Comparison of ENCODE assay signal across 18 mouse cellular contexts in genomic region chr7:141590959-141591358, GRCm38 (mm10).
"Had no signal": no experiment of that assay in that cellular context is flagged by ENCODE, and none has a peak within 500 bp of the region (broad histone marks: within the 10 kb centered on the region; RNA-seq: fewer than 3 reads in every experiment).

No protein-coding gene starts in this region.

- H3K27me3 ChIP-seq: neural tube, embryonic 13.5 days; neural tube, embryonic 15.5 days had no signal

- H3K27ac ChIP-seq: midbrain, embryonic 10.5 days; neural tube, embryonic 13.5 days; neural tube, embryonic 15.5 days had no signal

- DNase-seq: lung, adult 18-20 months; lung, embryonic 14.5 days; lung, postnatal 10 days; lung, postnatal 4 days; midbrain, embryonic 14.5 days; retina, postnatal 1 day; right cerebral cortex, adult 18-20 months; right cerebral cortex, postnatal 25 days; right cerebral cortex, postnatal 4 days; spleen, adult 18-20 months; thymus, adult 18-20 months; thymus, postnatal 14 days; thymus, postnatal 36 days had no signal

- H3K9me3 ChIP-seq: midbrain, embryonic 10.5 days; neural tube, embryonic 13.5 days; neural tube, embryonic 15.5 days had no signal

- ATAC-seq: midbrain, embryonic 16.5 days had no signal

- H3K4me1 ChIP-seq: midbrain, embryonic 10.5 days; neural tube, embryonic 13.5 days; neural tube, embryonic 15.5 days had no signal

- H3K4me3 ChIP-seq: midbrain, embryonic 10.5 days; myocyte; neural tube, embryonic 13.5 days; neural tube, embryonic 15.5 days had no signal

- H3K9ac ChIP-seq: lung, embryonic 14.5 days; neural tube, embryonic 13.5 days; neural tube, embryonic 15.5 days had no signal

- H3K4me2 ChIP-seq: lung, embryonic 14.5 days; neural tube, embryonic 13.5 days; neural tube, embryonic 15.5 days had no signal
